Mouse (Mus musculus): ENCODE data around the gene Canx.

- TF ChIP-seq USF1 (IDR thresholded peaks at IDR 0.05; ENCODE audit: low read depth) = no peak
- no peak for TF ChIP-seq POLR2A (IDR thresholded peaks at IDR 0.05; ENCODE audit: insufficient read length, low read depth)
- TF ChIP-seq MYOG (IDR thresholded peaks at IDR 0.05; ENCODE audit: control insufficient read depth in 1 of 3, insufficient read depth in 1 of 3, insufficient read length in 2 of 3, low read depth in 2 of 3) = no peak
- TF ChIP-seq CEBPB (IDR thresholded peaks at IDR 0.05; ENCODE audit: insufficient read depth, poor library complexity, severe bottlenecking) = no peak
- TF ChIP-seq MAX (IDR thresholded peaks at IDR 0.05; ENCODE audit: low read depth) = no peak
- no peak for TF ChIP-seq SRF (IDR thresholded peaks at IDR 0.05; ENCODE audit: control insufficient read depth, insufficient read length, low read depth)
- TF ChIP-seq E2F4 (IDR thresholded peaks at IDR 0.05; ENCODE audit: insufficient read depth) = no peak
- TF ChIP-seq MYOD1 (IDR thresholded peaks at IDR 0.05; ENCODE audit: control insufficient read depth in 1 of 3, insufficient read length in 2 of 3, low read depth in 2 of 3) = no peak
- no peak for TF ChIP-seq POLR2AphosphoS2 (IDR thresholded peaks at IDR 0.05; ENCODE audit: insufficient read length, low read depth)
- TF ChIP-seq TCF12 (IDR thresholded peaks at IDR 0.05; ENCODE audit: insufficient read depth, poor library complexity, severe bottlenecking) = no peak
- TF ChIP-seq REST (IDR thresholded peaks at IDR 0.05; ENCODE audit: insufficient read depth, insufficient read length) = no peak
- no peak for TF ChIP-seq TCF3 (IDR thresholded peaks at IDR 0.05; ENCODE audit: insufficient read length, low read depth)
Measured at GRCm38 (mm10) chr11:50286428-50286827, 39.0 kb downstream of the Canx start.
